Comparison of ENCODE assay signal across 14 mouse cellular contexts in genomic region chr5:65338394-65338793, GRCm38 (mm10). TPM values are rescaled to one million over a fixed set of nuclear protein-coding genes. Genes with fewer than 3 reads are reported as not detected.
DNase-seq lines count a peak whose midpoint lies in the region; ATAC-seq and TF ChIP-seq lines count a peak whose summit lies in the region.
"Had no signal": no experiment of that assay in that cellular context is flagged by ENCODE, and none has a peak within 500 bp of the region (broad histone marks: within the 10 kb centered on the region; RNA-seq: fewer than 3 reads in every experiment).

No protein-coding gene starts in this region.

- TF ChIP-seq EP300 in liver, embryonic 14.5 days (IDR thresholded peaks at IDR 0.05; ENCODE audit: low read depth): no peak

- no peak for ATAC-seq in liver, embryonic 14.5 days (ENCODE audit: insufficient read depth)
- no peak for ATAC-seq in liver, embryonic 12.5 days
- ATAC-seq: forebrain, embryonic 15.5 days had no signal

- TF ChIP-seq CTCF in liver, embryonic 14.5 days (IDR thresholded peaks at IDR 0.05; ENCODE audit: low read depth): peak; percentile 70
- peak; percentile 46 for TF ChIP-seq CTCF in bone marrow, adult 2 months (IDR thresholded peaks at IDR 0.05; ENCODE audit: control insufficient read depth, insufficient read depth, low read length)

- H3K27ac ChIP-seq in liver, embryonic 14.5 days: no peak overlapping the region
- no peak overlapping the region for H3K27ac ChIP-seq in liver, embryonic 12.5 days
- H3K27ac ChIP-seq in bone marrow, adult 2 months (ENCODE audit: control insufficient read depth, insufficient read depth, low read depth, low read length, poor library complexity): no peak overlapping the region
- H3K27ac ChIP-seq: forebrain, embryonic 15.5 days had no signal

- H3K36me3 ChIP-seq in liver, embryonic 14.5 days (replicated peaks; ENCODE audit: control insufficient read depth, insufficient read depth, low read depth): no peaks in the 10 kb centered on the region
- H3K36me3 ChIP-seq in liver, embryonic 12.5 days: peaks cover 6% of the 10 kb centered on the region
- H3K36me3 ChIP-seq: forebrain, embryonic 15.5 days had no signal

- TF ChIP-seq POLR2A in bone marrow, adult 2 months (IDR thresholded peaks at IDR 0.05; ENCODE audit: borderline replicate concordance, control insufficient read depth, low read depth, low read length): no peak

- peak; percentile 20 for DNase-seq in embryo, embryonic 10 days (ENCODE audit: low spot score)
- no peak for DNase-seq in embryo, embryonic 9.5 days (ENCODE audit: extremely low spot score)
- DNase-seq in liver, embryonic 14.5 days (ENCODE audit: low read depth in 3 of 3, low spot score in 3 of 3): no peak
- DNase-seq in 416B (ENCODE audit: low read depth): peak; percentile 51
- no peak for DNase-seq in yolk sac, embryonic 10.5 days (ENCODE audit: low spot score)
- no peak for DNase-seq in cerebellum, adult 8-10 months
- DNase-seq: cerebellum, adult 9-11 months; gastrocnemius, postnatal 36 days; lung, postnatal 14 days; midbrain, embryonic 14.5 days had no signal

- H3K4me1 ChIP-seq in liver, embryonic 14.5 days (replicated peaks; ENCODE audit: control insufficient read depth in 2 of 2, insufficient read depth in 2 of 2, low read length in 1 of 2): peaks cover 8 to 10% of the 10 kb centered on the region in 2 experiments
- H3K4me1 ChIP-seq in liver, embryonic 12.5 days: peaks cover 24% of the 10 kb centered on the region
- H3K4me1 ChIP-seq in bone marrow, adult 2 months (ENCODE audit: control insufficient read depth, insufficient read depth, low read length): no peaks in the 10 kb centered on the region; the same call in 1 of the 2 replicates

- no peak overlapping the region for H3K9ac ChIP-seq in liver, embryonic 14.5 days (replicated peaks)
- no peak overlapping the region for H3K9ac ChIP-seq in liver, embryonic 12.5 days
- H3K9ac ChIP-seq: forebrain, embryonic 15.5 days had no signal

- no peaks in the 10 kb centered on the region for H3K27me3 ChIP-seq in liver, embryonic 14.5 days (ENCODE audit: control insufficient read depth, insufficient read depth, low read length)
- no peaks in the 10 kb centered on the region for H3K27me3 ChIP-seq in liver, embryonic 12.5 days (replicated peaks)
- H3K27me3 ChIP-seq: forebrain, embryonic 15.5 days had no signal

- WGBS in liver, embryonic 14.5 days (ENCODE audit: insufficient replicate concordance): 56% methylated on average over 6 of the region's 6 CpGs
- WGBS in liver, embryonic 12.5 days (ENCODE audit: insufficient replicate concordance): 56% methylated on average over 6 of the region's 6 CpGs
- 63% methylated on average over 6 of the region's 6 CpGs for WGBS in bone marrow, adult 2 months

- no peak overlapping the region for H3K4me3 ChIP-seq in liver, embryonic 14.5 days (ENCODE audit: insufficient read depth in 1 of 2, low read depth in 2 of 2, low read length in 2 of 2)
- no peak overlapping the region for H3K4me3 ChIP-seq in liver, embryonic 12.5 days
- no peak overlapping the region for H3K4me3 ChIP-seq in bone marrow, adult 2 months (replicated peaks; ENCODE audit: control insufficient read depth, low read depth, low read length)
- H3K4me3 ChIP-seq: forebrain, embryonic 15.5 days had no signal

- H3K4me2 ChIP-seq in liver, embryonic 14.5 days (ENCODE audit: low read depth): no peak overlapping the region
- no peak overlapping the region for H3K4me2 ChIP-seq in liver, embryonic 12.5 days
- H3K4me2 ChIP-seq: forebrain, embryonic 15.5 days had no signal

- no peaks in the 10 kb centered on the region for H3K9me3 ChIP-seq in liver, embryonic 14.5 days (ENCODE audit: control insufficient read depth, low read length)
- H3K9me3 ChIP-seq in liver, embryonic 12.5 days (replicated peaks): no peaks in the 10 kb centered on the region
- H3K9me3 ChIP-seq: forebrain, embryonic 15.5 days had no signal

RNA-seq across cellular contexts. Expression of gene Rfc1, which starts 2.9 kb away (rescaled TPM):
- polyA plus RNA-seq in liver, embryonic 14.5 days (2012; rRNA removed): 15.5 and 19.0 TPM in 2 replicates
- 36.4 and 40.4 TPM in 2 replicates for polyA plus RNA-seq in liver, embryonic 14.5 days (2014; fragmentation: Nextera tagmentation; extraction: Ambion mirVana)
- polyA plus RNA-seq in liver, embryonic 12.5 days (2016; fragmentation: Nextera tagmentation; extraction: Ambion mirVana): 58.1 and 59.3 TPM in 2 replicates
- 31.8 and 42.8 TPM in 2 replicates for polyA plus RNA-seq in bone marrow, adult 2 months (2011; ENCODE audit: insufficient read depth, insufficient read length, low replicate concordance, missing spikeins)

RNA-seq across cellular contexts. Expression of gene Klb, which starts 9.7 kb away (rescaled TPM):
- 3.9 and 4.6 TPM in 2 replicates for polyA plus RNA-seq in liver, embryonic 14.5 days (2012; rRNA removed)
- 8.0 TPM in 2 replicates for polyA plus RNA-seq in liver, embryonic 14.5 days (2014; fragmentation: Nextera tagmentation; extraction: Ambion mirVana)
- 9.9 and 10.0 TPM in 2 replicates for polyA plus RNA-seq in liver, embryonic 12.5 days (2016; fragmentation: Nextera tagmentation; extraction: Ambion mirVana)
- not detected in 2 replicates for polyA plus RNA-seq in bone marrow, adult 2 months (2011; ENCODE audit: insufficient read depth, insufficient read length, low replicate concordance, missing spikeins)
- polyA plus RNA-seq: heart, embryonic 16.5 days had no signal

RNA-seq across cellular contexts. Expression of gene Rpl9, which starts 52.9 kb away (rescaled TPM):
- polyA plus RNA-seq in liver, embryonic 14.5 days (2012; rRNA removed): 528 and 683 TPM in 2 replicates
- polyA plus RNA-seq in liver, embryonic 14.5 days (2014; fragmentation: Nextera tagmentation; extraction: Ambion mirVana): 725 and 737 TPM in 2 replicates
- 867 and 884 TPM in 2 replicates for polyA plus RNA-seq in liver, embryonic 12.5 days (2016; fragmentation: Nextera tagmentation; extraction: Ambion mirVana)
- polyA plus RNA-seq in bone marrow, adult 2 months (2011; ENCODE audit: insufficient read depth, insufficient read length, low replicate concordance, missing spikeins): 317 and 324 TPM in 2 replicates

RNA-seq across cellular contexts. Expression of gene Lias, which starts 52.9 kb away (rescaled TPM):
- polyA plus RNA-seq in liver, embryonic 14.5 days (2012; rRNA removed): 11.5 and 20.3 TPM in 2 replicates
- 36.5 and 37.9 TPM in 2 replicates for polyA plus RNA-seq in liver, embryonic 14.5 days (2014; fragmentation: Nextera tagmentation; extraction: Ambion mirVana)
- 51.7 and 54.8 TPM in 2 replicates for polyA plus RNA-seq in liver, embryonic 12.5 days (2016; fragmentation: Nextera tagmentation; extraction: Ambion mirVana)
- polyA plus RNA-seq in bone marrow, adult 2 months (2011; ENCODE audit: insufficient read depth, insufficient read length, low replicate concordance, missing spikeins): 20.0 and 25.3 TPM in 2 replicates

Comparison
In these comparisons a context has a peak if more than half of its experiments do, and no peak if none do; other contexts are left out.
1. DNase-seq: peak in embryo, embryonic 10 days (single experiment) and 416B (single experiment); none in embryo, embryonic 9.5 days (single experiment), liver, embryonic 14.5 days (0 of 3), yolk sac, embryonic 10.5 days (single experiment) and cerebellum, adult 8-10 months (single experiment).